Mouse (Mus musculus): ENCODE measurements around the gene Tmem56.

The Tmem56 gene

DNA sequence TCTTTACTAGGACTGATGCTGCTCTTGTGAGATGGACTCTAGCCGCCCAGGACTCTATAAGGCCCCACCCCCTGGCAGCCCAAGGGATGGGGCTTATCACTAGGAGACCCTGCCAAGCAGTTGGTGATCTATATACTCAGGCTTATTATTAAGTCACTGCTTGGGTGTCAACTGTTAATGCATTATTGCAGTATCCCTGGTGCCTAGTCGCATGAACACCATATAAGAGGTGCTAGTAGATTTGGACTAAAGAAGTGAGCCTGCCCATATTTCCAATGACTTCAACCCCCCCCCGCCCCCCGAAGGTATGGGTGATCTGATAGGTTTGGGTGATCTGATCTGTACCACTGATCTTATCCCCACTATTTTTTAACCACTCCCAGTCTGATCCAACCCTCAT is at the start of gene Tmem56:
TSS of gene Tmem56 (minus strand) at position 101 of the 400 bp plus-strand sequence.
- DNase-seq (ENCODE audit: low spot score in 2 of 2) = no peak

DNA sequence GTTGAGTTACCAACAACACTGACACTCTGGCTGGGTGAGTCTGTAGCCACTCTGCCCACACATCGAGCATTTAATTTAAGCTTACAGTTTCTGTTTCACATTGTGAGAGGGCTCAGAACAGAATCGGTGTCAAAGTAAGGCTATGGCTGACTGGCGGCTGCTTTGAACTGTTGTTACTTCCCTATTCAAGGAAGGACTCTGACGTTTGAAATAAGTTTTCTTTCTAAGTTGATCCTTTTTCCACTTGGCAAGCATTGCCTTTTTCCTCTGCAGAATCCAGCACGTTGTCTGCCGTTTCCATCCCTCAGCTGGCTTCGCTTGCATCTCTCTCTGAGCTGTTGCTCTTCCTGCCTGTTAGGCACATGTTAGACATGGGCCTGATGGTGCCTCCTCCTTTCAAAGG is 47.3 kb upstream of the Tmem56 start:
- DNase-seq (ENCODE audit: low spot score in 2 of 2) = no peak

DNA sequence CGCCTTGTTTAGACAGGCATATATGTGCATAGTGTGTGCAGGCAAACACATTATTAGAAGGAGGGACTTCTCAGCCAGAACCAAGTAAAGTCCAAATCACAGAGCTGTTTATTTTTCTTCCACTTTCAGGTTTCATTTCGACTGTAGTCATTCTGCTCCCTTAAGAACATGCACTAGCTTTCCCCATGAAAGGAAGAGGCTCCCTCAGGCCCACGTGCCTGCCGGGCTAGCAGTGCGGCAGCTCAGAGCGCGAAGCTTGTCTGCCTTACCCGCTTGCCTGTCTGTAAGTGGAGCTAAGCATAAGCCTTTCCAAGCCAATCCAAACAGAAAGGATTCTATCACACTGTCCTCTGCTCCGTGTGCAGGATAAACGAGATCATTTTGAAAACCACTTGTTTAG is 46.7 kb upstream of the Tmem56 start:
- no peak for DNase-seq (ENCODE audit: low spot score in 2 of 2)

DNA sequence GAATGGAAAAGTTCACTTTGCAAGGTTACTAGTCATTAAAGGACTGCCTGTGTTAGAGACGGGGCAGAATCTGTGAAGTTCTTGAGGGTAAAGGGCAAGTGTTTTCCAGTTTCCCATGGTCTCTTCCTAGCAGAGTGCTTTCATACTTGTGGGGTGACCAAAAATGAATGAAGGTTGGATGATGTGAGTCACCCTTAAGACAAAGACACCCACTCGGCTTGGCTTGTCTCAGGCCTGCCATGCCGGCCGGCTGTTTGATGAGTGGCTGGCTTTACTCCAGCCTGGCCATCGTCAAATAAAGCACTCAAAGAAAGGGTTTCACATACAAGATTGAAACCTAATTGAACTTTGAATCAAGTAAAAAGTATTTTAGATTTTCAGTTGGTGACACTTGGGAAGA is 44.5 kb upstream of the Tmem56 start:
- DNase-seq (ENCODE audit: low spot score in 2 of 2) = no peak

DNA sequence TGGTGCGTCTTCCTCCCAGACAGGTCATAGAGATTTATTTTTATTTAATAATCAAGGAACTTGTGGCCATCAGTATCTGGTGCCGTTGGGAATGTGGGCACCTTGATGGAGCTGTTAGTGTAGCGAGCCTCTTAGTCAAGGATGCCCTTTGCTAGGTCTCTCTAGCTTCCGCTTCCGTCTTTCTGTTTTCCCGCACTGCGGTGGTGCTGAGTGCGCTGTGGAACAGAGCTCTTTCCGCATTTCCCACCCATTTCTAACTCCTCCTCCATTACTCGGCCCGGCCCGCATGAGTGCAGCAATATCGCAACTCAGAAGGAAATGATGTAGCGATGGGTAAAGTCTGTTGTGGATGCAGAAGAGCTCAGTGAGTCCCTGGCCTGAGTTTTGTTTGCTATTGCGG is 40.5 kb upstream of the Tmem56 start:
- no peak for DNase-seq (ENCODE audit: low spot score in 2 of 2)

DNA sequence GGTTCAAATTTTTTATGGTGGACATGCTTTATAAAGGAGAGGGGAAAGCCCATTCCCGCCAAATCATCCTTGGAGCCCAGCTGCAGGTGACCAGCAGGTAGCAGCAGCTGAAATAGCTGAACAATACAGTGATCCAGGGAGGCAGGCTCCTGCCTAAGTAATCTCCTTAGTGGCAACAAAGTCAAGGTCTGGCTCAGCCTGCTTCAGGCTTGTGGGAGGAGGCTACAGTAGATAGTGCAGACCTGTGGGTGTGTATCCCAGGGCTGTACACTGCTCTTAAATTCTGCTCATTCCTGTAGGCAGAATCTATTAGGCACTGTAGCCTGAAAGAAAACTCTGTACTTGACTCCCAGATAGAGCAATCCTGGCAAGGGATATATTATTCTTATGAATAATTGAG is 38.0 kb upstream of the Tmem56 start:
- DNase-seq (ENCODE audit: low spot score in 2 of 2) = no peak

DNA sequence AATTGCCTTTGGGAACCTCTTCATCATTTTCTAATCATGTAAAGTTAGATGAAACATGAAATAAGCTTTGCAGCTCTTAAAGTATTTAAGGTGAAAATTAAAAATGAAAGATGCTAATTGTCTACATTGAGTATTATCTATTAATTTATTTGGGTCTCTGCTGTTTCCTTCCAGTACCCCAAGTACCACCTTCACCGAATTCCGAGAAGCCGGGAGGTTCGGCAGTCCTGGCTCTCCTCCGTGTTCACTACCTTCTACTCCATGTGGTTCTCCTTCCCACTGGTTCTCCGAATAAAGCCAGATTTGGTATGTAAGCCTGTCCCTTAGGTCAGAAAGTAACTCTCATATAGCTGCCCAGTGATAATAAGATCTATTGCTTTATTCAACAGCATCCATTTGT is 37.0 kb upstream of the Tmem56 start:
- no peak for DNase-seq (ENCODE audit: low spot score in 2 of 2)

DNA sequence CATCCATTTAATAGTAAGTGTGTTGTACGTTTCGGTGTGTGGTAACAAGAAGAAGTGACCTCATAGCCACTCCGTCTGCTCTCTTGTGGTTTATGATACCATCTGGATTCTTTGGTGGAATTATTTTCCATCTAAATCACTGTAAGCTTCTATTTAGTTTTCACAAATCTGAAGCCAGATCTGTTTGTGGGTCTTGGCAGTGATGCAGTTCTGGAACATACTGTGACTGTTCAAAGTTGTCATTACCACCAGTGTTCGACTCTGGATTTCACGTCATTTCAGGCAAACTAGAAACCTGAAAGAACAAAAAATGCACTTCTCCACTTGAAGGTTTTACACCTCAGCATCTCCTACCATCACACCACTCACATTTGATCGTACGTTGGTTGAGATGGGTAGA is 32.6 kb upstream of the Tmem56 start:
- DNase-seq (ENCODE audit: low spot score in 2 of 2) = no peak

DNA sequence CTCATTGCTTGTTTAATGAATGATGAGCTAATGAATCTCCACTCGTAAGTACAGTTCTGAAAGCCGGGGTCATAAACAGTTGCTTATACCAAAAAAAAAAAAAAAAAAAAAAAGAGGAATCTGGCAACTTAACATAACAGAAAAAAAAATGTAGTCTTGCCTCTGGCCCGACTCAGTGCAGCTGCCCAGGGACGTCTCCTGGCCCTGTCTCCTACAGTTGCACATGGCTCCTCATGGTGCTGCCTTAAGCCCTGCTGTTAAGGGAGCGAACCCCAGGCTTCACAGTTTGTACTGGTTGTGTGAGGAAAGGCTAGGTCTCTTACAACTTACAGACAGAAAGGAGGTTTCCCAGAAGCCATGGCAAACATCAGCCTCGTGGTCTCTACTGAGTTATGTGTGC is 31.3 kb upstream of the Tmem56 start:
- DNase-seq (ENCODE audit: low spot score in 2 of 2) = no peak

DNA sequence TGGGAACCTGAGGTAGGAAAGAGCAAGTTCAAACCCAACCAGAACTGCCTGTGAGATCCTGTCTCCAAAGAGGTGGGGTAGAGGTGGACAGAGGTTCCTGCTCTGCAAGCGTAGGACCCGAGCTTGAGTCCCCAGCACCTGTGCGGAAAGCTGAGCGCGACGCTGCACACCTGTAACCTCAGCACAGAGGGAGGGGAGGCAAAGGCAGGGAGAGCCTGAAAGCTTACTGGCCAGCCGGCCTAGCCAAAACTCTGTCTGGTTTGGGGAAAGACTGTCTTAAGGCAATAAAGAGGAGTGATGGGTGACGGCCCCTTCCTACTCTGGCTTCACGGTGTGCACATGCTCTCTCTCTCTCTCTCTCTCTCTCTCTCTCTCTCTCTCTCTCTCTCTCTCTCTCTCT is 30.1 kb upstream of the Tmem56 start:
- DNase-seq (ENCODE audit: low spot score in 2 of 2) = no peak

DNA sequence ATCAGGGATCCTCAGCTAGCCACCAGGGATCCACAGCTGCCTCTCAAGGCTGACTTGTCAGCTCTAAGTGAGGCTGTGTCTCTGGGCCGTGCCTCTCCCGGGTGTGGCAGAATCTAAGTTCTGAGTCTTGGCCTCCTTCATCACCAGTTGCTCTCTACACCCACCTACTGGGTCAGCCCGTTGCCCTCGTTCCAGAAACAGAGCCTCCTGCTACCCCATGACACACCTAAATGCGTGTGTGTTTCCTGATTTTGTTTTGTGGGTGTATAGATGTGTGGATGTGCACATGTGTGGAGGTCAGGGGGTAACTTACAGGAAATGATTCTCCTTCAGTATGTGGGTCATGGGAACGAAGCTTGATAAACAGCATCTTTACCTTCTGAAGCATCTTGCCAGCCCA is 29.5 kb upstream of the Tmem56 start:
- DNase-seq (ENCODE audit: low spot score in 2 of 2) = no peak

DNA sequence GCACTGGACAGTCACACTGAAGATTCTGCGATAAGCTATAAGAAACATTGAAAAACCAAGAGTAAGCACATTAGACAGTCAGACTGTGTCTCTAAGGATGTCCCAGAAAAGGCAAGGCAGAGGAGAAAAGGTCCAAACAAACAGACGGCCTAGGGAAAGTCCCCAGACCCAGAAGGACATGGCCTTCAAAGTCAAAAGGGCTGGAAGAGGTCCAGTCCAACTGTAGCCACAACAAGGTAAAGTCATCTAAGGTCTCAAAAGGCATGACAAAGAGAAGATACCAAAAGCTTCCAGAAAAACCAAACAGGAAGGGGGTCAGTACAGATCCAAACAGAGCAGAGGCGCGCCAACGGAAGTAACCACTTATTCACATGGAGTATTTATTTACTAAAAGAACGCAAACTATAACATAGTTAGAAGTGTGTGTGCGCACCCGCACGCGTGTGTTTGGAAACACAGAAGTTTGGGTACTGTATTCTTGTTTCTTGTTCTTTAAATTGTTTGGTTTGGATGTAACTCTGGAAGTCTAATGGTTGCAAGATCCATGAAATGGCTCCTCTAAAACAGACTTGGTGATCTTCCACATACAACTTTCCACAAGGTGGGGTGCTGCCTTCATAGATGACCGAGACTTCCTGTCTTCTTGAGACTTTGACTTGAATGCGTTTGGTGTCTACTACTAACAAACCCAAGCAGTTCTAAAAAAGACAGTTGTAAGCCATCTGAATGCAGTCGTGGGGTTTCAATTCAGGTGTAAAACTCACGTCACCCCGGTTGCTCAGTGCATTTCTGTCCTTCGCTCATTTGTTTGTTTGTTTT is 27.2 kb upstream of the Tmem56 start:
- no peak for DNase-seq (ENCODE audit: low spot score in 2 of 2)

DNA sequence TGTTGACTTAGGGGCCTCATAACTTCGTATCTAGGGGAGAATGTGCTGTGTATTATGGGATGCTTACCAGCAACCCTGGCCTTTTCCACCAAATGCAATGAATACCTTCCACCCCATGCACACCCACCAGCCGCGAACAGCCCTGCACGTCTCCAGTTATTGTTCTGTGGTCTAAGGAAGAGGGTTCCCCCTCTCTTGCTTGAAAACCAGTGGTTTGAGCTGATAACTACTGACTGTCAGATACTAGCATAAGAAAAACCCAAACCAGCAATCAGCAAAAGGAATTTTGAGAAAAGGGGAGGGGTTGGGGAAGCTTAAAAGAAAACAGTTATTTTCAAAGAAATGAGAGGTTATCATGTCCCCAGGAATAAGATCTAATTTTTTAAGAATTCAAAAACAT is 26.5 kb upstream of the Tmem56 start:
- no peak for DNase-seq (ENCODE audit: low spot score in 2 of 2)

DNA sequence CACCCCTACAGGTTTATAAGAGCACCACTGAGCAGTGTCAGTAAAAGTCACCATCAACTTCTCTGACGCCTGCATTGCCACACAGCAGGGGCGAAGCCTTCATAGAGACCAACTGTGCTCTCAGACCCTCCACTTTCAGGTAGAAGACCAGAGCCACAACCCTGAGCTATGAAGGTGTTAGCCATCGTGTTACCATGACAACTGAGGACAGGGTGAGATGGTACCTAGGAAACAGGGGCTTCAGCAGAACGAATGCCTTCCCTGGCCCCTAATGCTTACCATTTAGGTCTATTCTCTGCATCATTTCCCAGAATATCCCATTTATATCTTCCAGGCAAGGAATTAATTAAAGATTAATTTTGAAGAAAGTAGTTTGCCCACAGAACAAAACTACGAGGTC is 26.0 kb upstream of the Tmem56 start:
- DNase-seq (ENCODE audit: low spot score in 2 of 2) = no peak

DNA sequence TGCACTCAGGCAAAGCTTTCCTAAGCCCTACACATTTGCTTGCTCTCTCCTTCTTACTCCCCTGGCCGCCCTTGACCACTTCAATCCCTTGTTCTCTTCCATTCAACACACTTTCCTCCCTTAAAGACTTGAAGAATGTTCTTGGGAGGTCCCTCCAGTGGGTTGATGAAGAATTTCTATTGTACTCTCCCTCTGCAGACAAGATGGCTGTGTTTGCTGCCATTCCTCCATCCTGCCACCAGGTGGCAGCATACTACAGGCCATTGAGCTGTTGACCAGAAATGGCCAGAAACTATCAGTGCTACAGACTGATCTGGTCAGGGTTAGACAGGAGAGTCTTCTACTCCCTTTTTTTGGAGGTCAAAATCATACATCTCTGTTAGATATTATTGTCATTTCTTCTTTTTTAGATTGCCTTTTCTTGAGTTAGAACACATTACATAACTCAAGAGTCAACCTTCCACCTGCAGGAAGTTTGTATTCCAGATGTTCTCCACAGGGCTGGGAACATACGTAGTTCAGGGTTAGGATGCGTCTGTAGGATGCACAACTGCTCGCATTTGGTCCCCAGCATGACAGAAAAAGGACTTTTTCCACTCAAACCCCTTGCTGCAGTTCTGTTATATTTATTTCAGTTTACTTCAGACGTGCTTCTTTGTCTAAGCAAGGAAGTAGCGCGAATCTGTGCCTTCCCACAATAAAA is 24.8 kb upstream of the Tmem56 start:
- DNase-seq (ENCODE audit: low spot score in 2 of 2) = peak; percentile 48 to 75

DNA sequence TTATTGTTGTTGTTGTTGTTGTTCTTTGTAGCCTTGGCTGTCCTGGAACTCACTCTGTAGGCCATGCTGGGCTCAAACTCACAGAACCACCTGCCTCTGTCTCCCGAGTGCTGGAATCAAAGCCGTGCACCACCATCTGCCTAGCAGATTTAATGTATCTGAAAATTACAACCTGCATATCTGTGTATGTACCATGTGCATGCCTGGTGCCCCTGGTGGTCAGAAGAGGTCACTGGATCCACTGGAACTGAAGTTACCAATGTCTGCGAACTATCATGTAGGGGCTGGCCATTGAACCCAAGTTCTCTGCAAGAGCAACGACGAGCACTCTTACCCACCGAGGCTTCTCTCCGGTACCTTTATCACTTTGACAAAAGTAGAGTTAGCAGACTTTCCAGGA is 23.7 kb upstream of the Tmem56 start:
- DNase-seq (ENCODE audit: low spot score in 2 of 2) = no peak

DNA sequence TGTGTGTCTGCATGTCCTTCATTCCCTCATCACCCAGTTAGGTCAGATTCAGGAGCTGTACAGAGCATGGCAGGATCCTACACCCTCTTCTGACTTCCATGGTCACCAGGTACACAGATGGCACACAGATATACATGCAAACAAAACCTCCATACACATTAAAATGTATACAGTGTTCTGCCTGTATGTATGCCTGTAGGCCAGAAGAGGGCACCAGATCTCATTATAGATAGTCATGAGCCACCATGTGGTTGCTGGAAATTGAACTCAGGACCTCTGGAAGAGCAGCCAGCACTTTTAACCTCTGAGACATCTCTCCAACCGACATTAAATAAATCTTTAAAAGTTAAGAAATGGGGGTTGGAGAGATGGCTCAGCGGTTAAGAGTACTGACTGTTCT is 11.3 kb upstream of the Tmem56 start:
- no peak for DNase-seq (ENCODE audit: low spot score in 2 of 2)

DNA sequence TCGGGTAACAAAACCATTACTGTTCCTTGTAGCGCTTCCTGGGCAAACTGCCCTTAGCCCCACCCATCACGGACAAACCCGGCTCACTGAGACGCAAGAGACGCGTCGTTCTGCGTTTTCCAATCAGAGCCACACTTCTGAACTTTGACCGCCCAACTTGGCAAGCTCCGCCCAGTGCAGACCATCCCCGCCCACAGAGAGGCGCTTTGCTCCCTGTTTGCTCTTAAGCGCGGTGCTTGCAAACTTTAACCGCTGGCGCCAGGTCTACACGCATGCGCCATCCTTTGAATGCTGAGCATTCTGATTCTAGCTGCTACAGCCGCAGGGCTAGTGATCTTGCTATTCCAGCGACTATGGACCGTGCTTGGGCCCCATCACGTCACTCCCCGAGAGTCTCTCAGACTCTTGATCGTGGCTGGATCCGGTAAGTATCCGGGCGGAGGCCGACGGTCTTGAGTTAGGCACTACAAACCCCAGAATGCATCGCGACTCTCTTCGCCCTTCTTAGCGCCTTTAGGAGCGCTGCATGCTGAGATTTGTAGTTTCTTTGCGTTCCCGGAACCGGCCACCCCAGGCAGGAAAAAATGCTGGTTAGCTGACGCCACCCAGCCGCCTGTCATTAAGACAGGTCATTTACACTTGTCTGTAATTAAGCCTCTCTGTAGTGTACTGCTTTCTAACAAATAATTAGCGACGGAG is 8.8 kb upstream of the Tmem56 start, which contains the start of gene Alg14:
TSS of gene Alg14 (plus strand) at position 214 of the 699 bp plus-strand sequence.
- DNase-seq (ENCODE audit: low spot score in 2 of 2) = peak; percentile 95 to 96

DNA sequence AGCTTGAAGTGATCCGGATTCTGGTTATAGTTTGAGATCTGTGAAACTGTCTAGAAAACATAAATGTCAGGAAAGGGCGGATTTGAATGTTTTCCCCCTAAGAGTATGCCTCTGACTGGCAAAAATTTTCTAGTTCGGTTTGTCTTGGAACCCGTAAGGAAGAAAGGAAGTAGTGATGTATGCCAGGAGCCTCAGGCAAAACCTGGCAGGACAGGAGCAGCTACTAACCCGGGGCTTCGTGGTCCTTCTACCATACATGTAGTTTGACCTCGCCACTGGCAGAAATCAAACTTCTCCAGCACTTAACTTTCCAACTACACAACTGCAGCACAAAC is 8.3 kb upstream of the Tmem56 start:
- no peak for DNase-seq (ENCODE audit: low spot score in 2 of 2)

DNA sequence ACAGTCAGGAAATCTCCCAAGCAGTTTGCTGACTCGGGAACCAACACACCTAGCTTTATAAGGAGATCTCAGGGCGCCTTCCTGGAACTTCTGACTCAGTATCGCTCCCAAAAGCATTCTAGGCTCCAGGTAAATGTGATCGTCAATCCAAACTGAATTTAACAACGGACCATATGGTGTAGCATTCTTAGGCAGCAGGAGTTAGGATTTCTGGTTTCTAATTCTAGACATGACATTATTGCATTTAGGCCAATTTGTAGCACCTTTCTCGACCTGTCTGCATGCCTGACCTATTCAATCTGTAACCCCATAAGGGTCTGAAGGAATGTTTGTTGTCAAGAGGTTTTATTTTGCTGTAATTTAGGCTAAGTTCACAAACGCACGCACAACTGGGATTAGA is 7.8 kb upstream of the Tmem56 start:
- DNase-seq (ENCODE audit: low spot score in 2 of 2) = no peak

DNA sequence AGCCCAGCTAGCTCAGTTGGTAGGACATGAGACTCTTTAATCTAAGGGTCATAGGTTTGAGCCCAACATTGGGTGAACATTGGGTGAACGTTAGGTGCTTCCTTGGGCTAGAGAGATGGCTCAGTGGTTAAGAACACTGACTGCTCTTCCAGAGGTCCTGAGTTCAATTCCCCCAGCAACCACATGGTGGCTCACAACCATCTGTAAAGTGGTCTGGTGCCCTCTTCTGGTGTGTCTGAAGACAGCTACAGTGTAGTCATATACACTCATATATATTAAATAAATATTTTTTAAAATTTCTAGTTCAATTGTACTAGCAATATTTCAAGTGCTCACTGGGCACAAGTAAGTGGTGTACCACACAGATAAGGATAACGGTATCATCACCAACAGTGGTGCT is 4.3 kb upstream of the Tmem56 start:
- no peak for DNase-seq (ENCODE audit: low spot score in 2 of 2)

DNA sequence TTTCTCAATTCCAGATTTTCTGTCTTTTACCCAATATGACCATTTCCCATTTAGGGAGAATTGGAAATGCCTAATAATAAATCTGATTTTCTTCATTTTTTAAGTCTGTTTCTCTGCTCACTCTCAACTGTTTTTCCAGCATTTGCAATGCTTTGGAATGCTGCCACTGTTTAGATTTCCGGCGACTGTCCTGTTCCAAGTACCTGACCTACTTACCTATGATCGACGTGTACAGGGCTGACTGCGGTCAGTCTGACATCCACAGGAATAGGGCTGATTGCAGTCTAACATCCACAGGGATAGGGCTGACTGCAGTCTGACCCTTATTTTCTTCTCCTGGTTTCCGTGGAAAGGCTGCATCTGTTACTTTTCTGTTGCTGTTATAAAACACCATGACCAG is 2.3 kb upstream of the Tmem56 start:
- no peak for DNase-seq (ENCODE audit: low spot score in 2 of 2)

DNA sequence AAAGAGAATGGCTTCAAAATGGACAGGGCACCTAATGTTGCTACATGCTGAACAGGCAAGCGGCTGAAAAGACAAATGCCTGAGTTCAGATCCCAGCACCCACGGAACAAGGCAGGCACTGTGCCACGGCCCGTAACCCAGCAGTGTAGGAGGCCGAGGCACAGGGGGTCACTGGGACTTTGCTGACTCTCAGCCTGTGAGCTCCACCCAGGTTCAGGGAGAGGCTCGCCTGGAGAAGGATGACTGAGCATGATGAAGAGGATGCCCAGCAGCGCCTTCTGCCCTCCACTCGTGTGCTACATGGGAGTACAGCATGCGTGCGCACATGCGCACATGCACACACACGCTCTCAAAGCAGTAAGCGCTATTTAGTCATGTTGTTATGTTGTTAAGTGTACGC is 3.2 kb downstream of the Tmem56 start:
- no peak for DNase-seq (ENCODE audit: low spot score in 2 of 2)
